Mouse (Mus musculus) Patski (cell line): Measurements from ENCODE around the gene Ly6g6f. TPM values are rescaled to one million over a fixed set of nuclear protein-coding genes. Genes with fewer than 3 reads are reported as not detected.
"Not testable (repeated sequence)": the region's sequence is repeated elsewhere in the genome, so short reads cannot be mapped to it uniquely, and the experiment has no call there.

Source experiments
- ATAC-seq: fragments of 100-300 bp; one replicate; pipeline ENCODE4 v1.8.0; 2021
- CTCF ChIA-PET: fragments of 350-600 bp; sonication (Branson Sonifier 250); formaldehyde crosslinking; loops from one replicate; lab custom pipeline; 2022; ENCODE audit warnings: inconsistent platforms; lab: Charles Lee
- POLR2A ChIA-PET: fragments of 350-600 bp; sonication (Branson Sonifier 250); formaldehyde crosslinking; loops from one replicate; lab custom pipeline; 2022; ENCODE audit warnings: antibody characterized with exemption, inconsistent platforms; lab: Charles Lee
- DNase-seq: peaks from one replicate; pipeline ENCODE4 v3.0.0-alpha.2; 2011; ENCODE audit warnings: low read depth, low spot score
- H3K27me3 ChIP-seq: fragments of 371-371 bp; one replicate; pipeline ENCODE4 v1.5.1; 2021
- CTCF ChIP-seq: fragments of 100-300 bp; IDR thresholded peaks from one replicate; pipeline ENCODE4 v1.5.1; 2021
- in situ Hi-C: fragments of 300-500 bp; cut with MboI; formaldehyde crosslinking; loops from 3 replicates; pipeline ENCODE4 v1.11.1; 2018; ENCODE audit warnings: low pct_unique_long_range_greater_than_20kb, mixed read lengths
- polyA plus RNA-seq: library from polyadenylated mRNA; unstranded; gene quantifications from one replicate; pipeline ENCODE4 v1.2.3, GENCODE M21; 2021

The Ly6g6f gene
- polyA plus RNA-seq, 1 experiment from 2014 or later: not detected

GRCm38 (mm10) chr17:35125578-35125977 is 40.2 kb upstream of the Ly6g6f start:
- H3K27me3 ChIP-seq: no peaks in the 10 kb centered on the region
- CTCF ChIA-PET: interaction anchor here (0.9 to 2.1 kb wide), 4 partner anchors 10 to 37 kb away, joined by 3 to 11 read pairs (median 5); partner anchors contain the start of gene Ly6g5b
- in situ Hi-C loops: loop anchor here (25.0 kb wide), 1 partner anchor 488 kb away; the partner anchor contains the start of genes Atf6b, Fkbpl, Ppt2 and Prrt1
- POLR2A ChIA-PET: interaction anchor here (0.6 to 1.5 kb wide), 3 partner anchors 31 to 116 kb away, joined by 3 to 4 read pairs (median 3); partner anchors contain the start of gene Ddx39b
- TF ChIP-seq CTCF: no peak
- DNase-seq (no peak), ATAC-seq (no peak)

- in situ Hi-C loops: loop anchor here (25.0 kb wide), 1 partner anchor 488 kb away; the partner anchor contains the start of genes Atf6b, Fkbpl, Ppt2 and Prrt1
- CTCF ChIA-PET: interaction anchor here (0.9 to 2.1 kb wide), 2 partner anchors 13 to 18 kb away, joined by 3 to 11 read pairs; no protein-coding TSS in a partner anchor
- POLR2A ChIA-PET: interaction anchor here (0.6 kb wide), 1 partner anchor 227 kb away, joined by 12 read pairs; the partner anchor contains the start of genes C2 and Ehmt2
Measured at GRCm38 (mm10) chr17:35125081-35125480, 39.7 kb upstream of the Ly6g6f start.

GRCm38 (mm10) chr17:35124261-35124896 is 39.0 kb upstream of the Ly6g6f start:
- POLR2A ChIA-PET: interaction anchor here (0.6 kb wide), 1 partner anchor 226 kb away, joined by 12 read pairs; the partner anchor contains the start of genes C2 and Ehmt2
- ATAC-seq, H3K27me3 ChIP-seq, DNase-seq, in situ Hi-C loops: not testable (repeated sequence)
- CTCF ChIA-PET: interaction anchor here (0.9 to 2.1 kb wide), 2 partner anchors 14 to 18 kb away, joined by 3 to 11 read pairs; no protein-coding TSS in a partner anchor

More at GRCm38 (mm10) chr17:35125081-35125480, 39.7 kb upstream of the Ly6g6f start:
- DNase-seq: no peak
- H3K27me3 ChIP-seq: no peaks in the 10 kb centered on the region
- TF ChIP-seq CTCF: no peak
- no peak for ATAC-seq

GRCm38 (mm10) chr17:35123287-35123686 is 37.9 kb upstream of the Ly6g6f start:
- ATAC-seq, H3K27me3 ChIP-seq, in situ Hi-C loops, DNase-seq, CTCF ChIA-PET, POLR2A ChIA-PET: not testable (repeated sequence)

GRCm38 (mm10) chr17:35121871-35122303 is 36.5 kb upstream of the Ly6g6f start, which contains the start of gene Csnk2b:
Gene Csnk2b (minus strand): TSS chr17:35122053.
- peak; percentile 38 for DNase-seq
- no peak for TF ChIP-seq CTCF
- CTCF ChIA-PET: interaction anchor here (0.8 to 1.8 kb wide), 3 partner anchors 27 to 100 kb away, joined by 3 to 5 read pairs (median 3); no protein-coding TSS in a partner anchor

GRCm38 (mm10) chr17:35121143-35121799 is 35.9 kb upstream of the Ly6g6f start, which contains the start of gene Gpank1:
Gene Gpank1 (plus strand): TSS chr17:35121455.
- no peaks in the 10 kb centered on the region for H3K27me3 ChIP-seq
- DNase-seq (peak; percentile 87), ATAC-seq (peak; percentile 89)
- CTCF ChIA-PET: interaction anchor here (0.8 to 1.8 kb wide), 3 partner anchors 26 to 99 kb away, joined by 3 to 5 read pairs (median 3); no protein-coding TSS in a partner anchor
- POLR2A ChIA-PET: interaction anchor here (0.7 to 1.6 kb wide), 4 partner anchors 10 to 120 kb away, joined by 3 read pairs; no protein-coding TSS in a partner anchor
- in situ Hi-C loops: no loop called here
- no peak for TF ChIP-seq CTCF

More at GRCm38 (mm10) chr17:35121871-35122303, 36.5 kb upstream of the Ly6g6f start, which contains the start of gene Csnk2b:
- H3K27me3 ChIP-seq: no peaks in the 10 kb centered on the region
- peak; percentile 9 for ATAC-seq
- in situ Hi-C loops: no loop called here
- POLR2A ChIA-PET: interaction anchor here (0.6 to 1.2 kb wide), 3 partner anchors 14 to 120 kb away, joined by 3 to 5 read pairs (median 3); no protein-coding TSS in a partner anchor

- in situ Hi-C loops: no loop called here
- CTCF ChIA-PET: interaction anchor here (0.8 to 1.8 kb wide), 2 partner anchors 47 to 99 kb away, joined by 3 to 5 read pairs; no protein-coding TSS in a partner anchor
- POLR2A ChIA-PET: interaction anchor here (0.9 to 1.6 kb wide), 3 partner anchors 10 to 102 kb away, joined by 3 read pairs; no protein-coding TSS in a partner anchor
- no peak for DNase-seq
- H3K27me3 ChIP-seq: no peaks in the 10 kb centered on the region
- TF ChIP-seq CTCF: no peak
- peak; percentile 5 for ATAC-seq
Measured at GRCm38 (mm10) chr17:35120745-35121142, 35.3 kb upstream of the Ly6g6f start.

GRCm38 (mm10) chr17:35115046-35116019 is 29.9 kb upstream of the Ly6g6f start, which contains the start of gene Ly6g5b:
Gene Ly6g5b (minus strand): TSS chr17:35115428.
- DNase-seq (no peak), ATAC-seq (no peak)
- TF ChIP-seq CTCF: no peak
- in situ Hi-C loops: no loop called here
- no peaks in the 10 kb centered on the region for H3K27me3 ChIP-seq
- ChIA-PET POLR2A (no interaction called here), CTCF (interaction anchor here (2.1 kb wide), 1 partner anchor 11 kb away, joined by 4 read pairs; the partner anchor contains the start of gene D17H6S53E)

- ATAC-seq (no peak), DNase-seq (no peak)
- TF ChIP-seq CTCF: no peak
- POLR2A ChIA-PET: interaction anchor here (1.4 kb wide), 1 partner anchor 9 kb away, joined by 3 read pairs; the partner anchor contains the start of gene Gpank1
- in situ Hi-C loops: loop anchor here (5.0 kb wide), 1 partner anchor 89 kb away; no protein-coding TSS in a partner anchor
- CTCF ChIA-PET: no interaction called here
- H3K27me3 ChIP-seq: no peaks in the 10 kb centered on the region
Measured at GRCm38 (mm10) chr17:35111774-35112173, 26.4 kb upstream of the Ly6g6f start.
